Mouse (Mus musculus) ZHBTc4 (cell line): ENCODE data around the gene Gjb4.

Experiments used
- DNase-seq: peaks from one replicate; pipeline ENCODE4 v3.0.0-alpha.2; 2011; ENCODE audit warnings: low read depth, low spot score

Gene Gjb4

DNA sequence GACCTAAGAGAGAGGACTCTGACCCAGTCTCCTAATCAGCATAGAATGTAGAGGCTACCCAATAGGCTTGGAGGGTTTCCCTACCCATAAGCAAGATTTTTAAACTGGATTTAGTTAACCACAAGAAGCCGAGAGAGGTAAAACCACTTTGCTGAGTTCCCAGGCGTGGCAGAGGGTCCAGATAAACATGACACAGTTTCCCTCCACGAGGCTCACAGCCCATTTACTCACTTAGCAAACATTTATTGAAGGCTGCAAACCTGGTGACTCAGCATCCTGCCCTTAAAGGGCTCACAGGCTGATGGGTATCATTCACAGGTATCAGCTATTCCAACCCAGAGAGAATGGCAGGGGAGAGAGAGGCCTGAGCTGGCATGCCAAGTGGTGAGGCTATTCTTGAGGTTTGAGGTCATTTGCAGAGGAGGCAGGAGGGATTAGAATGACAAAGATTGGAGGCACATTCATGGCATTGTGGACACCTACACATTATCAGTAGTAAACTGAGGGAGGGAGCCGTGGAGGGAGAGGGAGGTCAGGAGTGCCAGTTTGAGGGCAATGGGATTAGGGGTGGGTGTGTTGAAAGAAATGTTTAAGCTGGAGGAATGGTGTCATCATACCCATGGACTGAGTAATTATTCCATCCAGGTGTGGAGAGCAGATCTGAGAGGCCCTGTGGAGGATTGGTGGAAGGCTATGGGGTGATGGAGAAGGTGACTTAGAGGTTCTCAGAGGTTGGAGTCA is 4.2 kb downstream of the Gjb4 start:
- no peak for DNase-seq

DNA sequence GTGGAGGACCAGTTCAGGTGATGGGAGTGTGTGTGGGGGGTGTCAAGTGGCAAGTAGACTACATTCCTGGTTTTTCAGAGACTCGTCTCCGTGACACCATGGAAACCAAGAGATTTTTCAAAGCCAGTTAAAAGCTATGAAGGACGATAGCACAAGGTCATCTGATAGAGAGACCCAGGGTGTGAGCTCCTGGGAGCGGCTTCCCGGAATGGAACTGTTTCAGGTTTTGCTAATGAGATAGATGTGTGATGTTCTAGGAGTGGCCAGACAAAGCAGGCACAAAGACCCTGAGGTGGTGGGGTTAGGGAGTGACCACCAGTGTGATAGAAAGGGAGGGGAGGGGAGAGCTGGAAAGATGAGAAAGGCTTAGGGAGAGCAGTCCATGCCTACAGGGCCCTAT is 8.9 kb downstream of the Gjb4 start:
- peak; percentile 97 for DNase-seq

DNA sequence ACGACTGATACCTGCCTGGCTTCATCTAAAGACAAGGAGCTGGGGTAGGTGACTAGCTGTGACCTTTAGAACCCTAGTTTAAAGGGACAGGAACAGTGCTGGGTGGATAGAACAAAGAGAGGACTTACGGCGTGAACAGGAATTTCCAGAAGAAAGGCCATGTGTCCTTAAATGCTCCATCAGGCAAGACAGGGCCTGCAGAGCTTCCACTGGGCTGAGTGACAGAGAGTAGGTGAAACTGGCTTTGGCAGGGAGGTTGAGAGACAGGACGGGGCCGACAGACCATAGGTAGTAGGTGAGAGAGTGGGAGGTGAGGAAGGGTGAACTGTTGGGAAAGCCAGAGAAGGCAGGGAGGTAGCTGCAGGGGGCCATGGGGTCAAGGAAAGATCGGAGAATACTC is 12.5 kb downstream of the Gjb4 start:
- peak; percentile 36 for DNase-seq

DNA sequence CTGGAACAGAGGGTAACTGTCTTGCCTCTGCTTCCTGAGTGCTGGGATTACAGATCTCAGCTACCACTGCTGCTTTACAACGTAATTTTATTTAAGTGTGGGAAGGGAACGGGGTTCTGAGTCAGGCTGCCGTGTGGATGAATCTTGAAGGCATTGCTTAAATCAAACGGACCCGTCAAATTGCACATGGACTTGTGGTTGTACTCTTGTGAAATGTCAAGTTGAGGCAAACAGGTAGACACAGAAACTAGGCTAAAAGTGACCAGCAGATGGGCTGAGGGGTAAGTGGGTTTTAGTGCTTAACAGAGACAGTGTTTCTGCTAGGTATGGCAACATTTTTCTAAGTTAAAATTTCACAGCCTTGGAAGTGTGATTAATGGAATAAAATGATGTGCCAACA is 16.2 kb downstream of the Gjb4 start:
- DNase-seq = no peak

DNA sequence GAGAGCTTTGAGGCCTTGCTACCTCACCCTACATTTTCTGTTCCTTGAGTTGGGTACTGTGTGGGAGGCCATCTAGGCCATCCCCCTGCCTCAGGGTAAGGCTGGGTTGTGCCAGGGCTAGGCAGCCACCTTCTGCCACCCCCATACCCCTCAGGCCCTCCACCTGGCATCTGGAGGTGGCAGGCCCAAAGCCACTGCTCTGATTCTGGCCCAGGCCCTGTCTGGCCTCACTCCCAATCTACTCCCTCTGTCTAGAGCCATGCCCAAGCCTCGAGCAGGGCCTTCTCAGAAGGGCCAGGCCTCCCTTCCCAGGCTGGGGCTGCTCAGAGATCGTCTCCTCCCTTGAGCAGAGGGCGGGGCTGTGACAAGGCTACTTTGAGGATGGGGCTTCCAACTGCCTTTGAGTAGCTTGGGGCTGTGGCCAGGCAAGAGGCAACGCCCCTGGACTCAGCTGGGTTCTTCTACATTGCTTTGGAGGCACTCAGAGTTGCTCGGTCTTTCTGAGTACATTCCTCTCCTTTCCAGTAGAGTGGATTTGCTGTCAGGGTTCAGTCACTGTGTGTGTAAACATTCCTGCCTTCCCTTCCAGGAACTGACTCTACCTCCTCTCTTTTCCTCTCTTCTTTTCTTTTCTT is 18.9 kb downstream of the Gjb4 start:
- peak; percentile 96 for DNase-seq

DNA sequence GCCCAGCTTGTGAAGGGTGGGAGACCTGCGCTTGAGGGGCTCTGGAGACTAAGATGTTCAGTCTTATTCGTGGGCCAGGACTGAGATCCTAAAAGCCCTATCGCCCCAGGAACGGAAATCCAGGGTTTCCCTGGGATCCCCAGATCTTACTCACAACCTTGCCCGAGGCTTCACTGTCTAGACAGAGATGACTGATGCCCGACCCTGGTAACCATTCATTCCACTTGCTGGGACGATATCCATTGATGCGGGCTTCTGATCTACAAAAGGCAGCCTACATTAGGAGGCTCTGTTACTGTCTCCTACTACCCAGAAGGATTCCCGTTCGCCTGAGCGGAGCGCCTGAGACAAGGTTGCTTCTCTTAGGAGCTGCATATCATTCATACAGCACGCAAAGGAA is 22.7 kb downstream of the Gjb4 start:
- no peak for DNase-seq

DNA sequence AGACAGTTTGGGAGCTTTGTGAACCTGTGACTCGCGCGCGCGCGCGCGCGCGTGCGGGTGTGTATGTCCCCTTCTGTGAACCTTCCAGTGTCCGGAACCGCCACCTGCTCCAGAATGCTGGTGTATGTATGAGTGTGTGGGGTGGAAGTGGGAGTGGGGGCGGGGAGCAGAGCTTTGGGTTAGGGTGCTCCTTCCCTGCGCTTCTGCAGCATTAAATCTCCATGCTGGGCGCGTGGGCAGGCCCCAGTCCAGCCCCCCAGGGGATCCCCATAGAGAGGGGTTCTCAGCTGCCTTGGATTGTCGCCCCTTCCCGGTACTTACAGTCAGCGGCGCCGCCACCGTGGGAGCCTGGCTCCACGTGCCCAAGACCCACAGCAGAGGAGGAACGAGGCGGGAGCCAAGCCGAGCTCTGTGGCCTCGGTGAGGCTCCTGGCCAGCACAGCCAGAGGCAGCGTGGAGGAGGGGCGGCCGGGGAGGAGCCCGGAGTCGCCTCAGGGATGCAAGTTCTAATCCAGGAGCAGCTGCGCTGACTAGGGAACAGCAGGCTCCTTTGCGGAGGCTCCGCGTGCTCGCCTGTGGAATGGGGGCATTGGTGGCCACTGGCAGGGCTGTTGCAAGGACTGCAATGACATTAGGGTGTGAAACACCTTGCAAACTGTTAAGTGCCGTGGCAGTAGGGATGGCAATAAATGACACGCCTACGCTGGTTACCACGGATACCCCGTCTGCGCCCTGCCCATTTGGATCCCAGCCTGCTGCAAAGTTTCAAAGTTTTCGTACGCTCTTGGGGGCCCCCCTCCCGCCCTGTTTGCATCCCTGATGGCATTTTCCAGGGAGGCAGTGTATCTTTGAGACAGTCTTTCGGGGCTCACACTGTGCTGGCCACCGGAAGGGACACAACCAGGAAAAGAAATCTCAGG is 23.4 kb downstream of the Gjb4 start, which contains the start of gene Gjb3:
Gene Gjb3, minus strand, starts transcription at position 664 of the 920 bp plus-strand sequence.
- peak; percentile 73 for DNase-seq

DNA sequence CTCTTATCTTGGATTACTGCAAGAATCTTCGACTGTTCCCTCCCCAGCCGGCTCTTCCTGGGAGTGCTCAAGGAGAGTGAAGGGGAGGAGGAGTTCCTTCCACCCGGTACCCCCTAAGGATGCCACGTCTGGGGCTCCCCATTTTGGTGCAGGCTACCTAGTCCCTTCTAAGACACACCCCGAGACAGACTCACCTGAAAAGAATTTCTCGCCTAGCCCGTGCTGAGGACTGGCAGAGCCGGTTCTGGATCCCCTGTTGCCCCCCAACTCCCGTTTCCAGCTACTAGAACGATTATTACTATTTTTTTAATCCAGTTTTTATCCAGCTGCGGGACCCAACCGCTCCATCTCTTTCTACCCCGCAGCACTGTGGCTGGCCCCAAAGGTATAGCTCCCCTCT is 24.1 kb downstream of the Gjb4 start:
- no peak for DNase-seq

DNA sequence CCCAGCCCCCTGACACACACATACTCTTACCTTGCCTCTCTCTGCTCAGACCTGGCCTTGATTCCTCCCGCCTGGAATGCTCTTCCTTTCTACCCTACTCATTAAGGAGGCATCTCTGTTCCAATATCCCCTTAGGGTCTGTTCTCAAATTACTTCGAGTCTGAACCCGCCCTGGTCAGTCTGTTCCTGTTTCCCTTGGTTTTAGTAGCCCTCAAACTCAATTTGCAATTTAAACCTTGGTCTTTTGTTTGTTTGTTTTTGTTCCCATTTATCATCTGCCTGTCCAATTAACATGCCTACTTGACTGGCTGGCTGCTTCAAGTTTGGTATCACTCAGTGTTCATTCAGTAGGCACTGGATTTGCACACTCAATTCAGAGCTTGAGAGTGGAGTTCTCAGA is 24.8 kb downstream of the Gjb4 start:
- DNase-seq = peak; percentile 96

DNA sequence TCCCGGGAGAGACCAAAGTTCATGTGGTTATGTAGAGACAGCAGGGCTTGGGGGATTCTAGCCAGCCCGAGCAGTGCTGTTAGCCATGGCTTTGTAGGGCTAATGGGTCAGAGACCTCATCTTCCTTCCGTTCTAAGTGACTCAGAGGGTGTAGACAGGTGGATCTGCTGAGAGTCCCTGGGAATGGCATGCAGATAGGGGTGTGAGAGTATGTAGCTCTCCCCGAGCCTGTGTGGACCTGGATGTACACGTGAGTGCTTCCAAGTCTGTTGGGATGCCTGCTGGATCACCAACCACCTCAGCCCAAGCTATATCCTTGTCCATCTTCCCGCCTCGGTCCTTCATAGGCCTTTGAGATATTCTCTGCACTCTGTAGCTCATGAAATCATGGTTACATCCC is 25.5 kb downstream of the Gjb4 start:
- peak; percentile 50 for DNase-seq

DNA sequence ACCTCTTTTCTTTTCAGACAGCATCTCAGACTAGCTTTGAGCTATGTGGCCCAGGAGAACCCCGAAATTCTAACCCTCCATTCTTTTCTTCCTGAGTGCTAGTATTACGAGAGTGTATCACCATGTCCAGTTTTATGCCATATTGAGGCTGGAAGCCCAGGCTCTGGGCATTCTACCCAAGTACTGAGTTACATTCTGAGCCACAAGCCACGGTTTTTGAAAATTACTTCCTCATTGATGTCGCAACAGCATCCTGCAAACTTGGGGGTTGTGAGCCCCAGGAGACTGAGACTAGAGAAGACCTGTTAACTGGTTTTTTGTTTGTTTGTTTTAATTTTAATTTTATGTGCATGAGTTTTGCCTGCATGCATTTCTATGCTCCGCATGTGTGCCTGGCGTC is 26.1 kb downstream of the Gjb4 start:
- DNase-seq = no peak

DNA sequence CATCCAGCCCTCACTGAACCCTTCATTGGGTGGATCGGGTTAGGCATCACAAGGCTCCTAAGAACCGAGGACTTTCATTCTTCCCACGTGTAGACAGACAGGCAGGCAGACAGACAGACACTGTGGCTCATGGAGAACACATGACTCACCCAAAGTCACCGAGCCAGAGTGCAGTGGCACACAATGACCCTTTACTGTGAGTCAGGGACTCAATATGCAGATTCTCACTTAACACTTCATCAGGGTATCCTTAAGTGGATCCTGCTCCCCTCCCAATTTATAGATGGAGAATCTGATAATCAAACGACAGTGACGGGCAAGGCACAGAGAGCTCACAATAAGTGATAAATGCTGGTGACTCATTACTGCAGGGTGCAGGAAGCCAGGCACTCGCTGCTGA is 26.6 kb downstream of the Gjb4 start:
- no peak for DNase-seq

DNA sequence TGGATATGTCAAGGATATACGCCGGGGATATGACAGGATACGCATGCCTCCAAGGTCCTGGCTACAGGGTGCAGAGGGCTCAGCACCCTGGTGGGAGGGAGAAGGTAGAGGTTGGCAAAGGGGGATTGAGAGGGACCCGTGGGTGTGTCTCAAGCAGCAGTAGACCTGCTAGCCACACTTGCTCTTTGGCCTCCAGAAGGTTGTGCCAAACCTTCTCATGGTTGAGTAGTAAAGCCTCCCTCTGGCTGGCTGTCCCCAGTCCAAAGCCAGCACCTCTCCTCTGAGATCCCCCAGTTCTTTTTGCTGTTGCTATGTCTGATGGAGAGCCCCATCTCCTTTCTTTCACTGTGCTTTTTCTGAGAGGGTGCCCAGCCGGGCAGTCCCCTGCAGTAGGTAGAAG is 28.6 kb downstream of the Gjb4 start:
- no peak for DNase-seq

DNA sequence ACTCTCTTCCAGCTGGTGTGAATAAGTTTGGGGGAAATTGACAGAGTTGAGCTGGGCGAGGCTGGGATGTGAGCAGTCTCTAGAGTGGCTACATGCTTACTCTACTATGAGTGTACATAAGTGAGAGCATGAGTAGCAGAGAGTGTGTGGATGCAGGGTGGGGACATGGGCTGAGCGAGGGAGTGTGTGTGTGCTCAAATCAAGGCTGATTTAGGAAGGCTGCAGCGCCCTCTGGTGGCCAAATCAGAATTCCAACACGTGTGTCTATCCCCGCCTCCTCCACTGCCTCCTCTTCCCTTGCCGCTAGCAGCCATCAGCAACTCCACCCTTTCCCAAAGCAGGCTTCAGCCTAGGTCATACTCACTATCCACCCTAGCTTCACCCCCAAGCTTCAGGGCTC is 29.1 kb downstream of the Gjb4 start:
- peak; percentile 97 for DNase-seq

DNA sequence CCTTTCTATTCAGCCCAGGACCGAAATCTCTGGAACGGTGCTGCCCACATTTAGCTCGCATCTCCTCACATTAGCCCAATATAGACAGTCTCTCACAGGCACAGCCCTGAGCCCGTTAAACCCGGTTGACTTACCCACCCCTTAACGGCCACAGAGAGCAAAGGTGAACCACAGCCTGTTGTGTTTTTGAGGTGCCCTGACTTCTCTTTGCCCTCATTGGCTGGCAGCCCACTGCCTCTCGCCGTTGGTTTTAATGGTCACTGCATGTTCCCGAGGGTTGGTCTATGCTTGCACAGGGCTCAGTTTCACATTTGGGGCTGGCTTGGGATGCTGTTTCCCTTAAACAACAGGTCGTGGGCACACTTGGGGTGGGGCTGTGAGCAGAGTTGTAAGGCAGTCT is 29.6 kb downstream of the Gjb4 start:
- no peak for DNase-seq

DNA sequence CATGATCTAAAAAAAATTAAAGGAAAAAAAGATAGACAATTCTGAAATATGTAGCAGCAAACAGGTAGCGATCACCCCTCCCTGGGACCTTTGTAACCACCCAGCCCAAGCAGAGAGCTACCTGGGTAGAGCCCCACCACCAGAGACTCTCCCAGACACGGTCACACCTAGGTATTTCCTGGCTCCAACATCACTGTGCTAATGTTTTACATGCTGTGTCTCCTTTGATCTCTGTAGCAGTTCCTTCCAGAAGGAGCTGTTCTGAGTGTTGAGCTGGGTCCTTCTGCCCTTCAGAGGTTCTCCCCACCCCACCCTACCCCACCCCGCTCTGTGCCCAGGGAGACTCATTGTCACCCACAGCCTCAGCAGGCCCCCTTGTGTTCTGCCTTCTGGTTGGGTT is 30.2 kb downstream of the Gjb4 start:
- peak; percentile 66 for DNase-seq

DNA sequence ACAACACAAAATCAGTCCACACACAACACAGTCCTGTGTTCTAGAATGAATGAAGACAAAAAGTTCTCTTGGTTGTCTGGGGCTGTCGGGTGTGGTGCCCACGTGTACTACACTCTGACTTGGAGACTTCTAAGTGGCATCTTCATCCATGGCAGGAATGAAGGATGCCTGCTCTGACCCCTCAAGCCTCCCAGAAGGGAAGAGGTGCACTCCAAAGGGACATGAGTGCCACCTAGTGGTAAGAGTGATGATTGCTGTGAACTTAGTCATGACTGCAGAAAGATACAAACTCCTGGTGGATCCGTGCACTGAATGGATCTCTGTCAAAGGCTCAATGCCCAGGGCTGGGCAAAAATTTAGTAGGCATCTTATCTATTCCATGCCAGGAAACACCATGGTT is 34.3 kb downstream of the Gjb4 start:
- peak; percentile 87 for DNase-seq

DNA sequence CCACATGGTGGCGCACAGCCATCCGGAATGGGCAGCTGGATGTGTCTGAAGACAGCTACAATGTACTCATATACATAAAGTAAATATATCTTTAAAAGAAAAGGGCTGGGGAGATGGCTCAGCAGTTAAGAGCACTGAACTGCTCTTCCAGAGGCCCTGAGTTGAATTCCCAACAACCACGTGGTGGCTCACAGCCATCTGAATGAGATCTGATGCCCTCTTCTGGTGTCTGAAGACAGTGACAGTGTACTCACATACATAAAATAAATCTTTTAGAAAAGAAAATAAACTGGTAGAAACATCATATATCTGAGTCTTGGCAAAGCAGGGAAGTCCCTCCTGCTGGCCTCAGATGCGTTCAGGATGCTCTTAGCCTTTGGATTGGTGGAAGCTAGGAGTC is 36.7 kb downstream of the Gjb4 start:
- peak; percentile 57 for DNase-seq

DNA sequence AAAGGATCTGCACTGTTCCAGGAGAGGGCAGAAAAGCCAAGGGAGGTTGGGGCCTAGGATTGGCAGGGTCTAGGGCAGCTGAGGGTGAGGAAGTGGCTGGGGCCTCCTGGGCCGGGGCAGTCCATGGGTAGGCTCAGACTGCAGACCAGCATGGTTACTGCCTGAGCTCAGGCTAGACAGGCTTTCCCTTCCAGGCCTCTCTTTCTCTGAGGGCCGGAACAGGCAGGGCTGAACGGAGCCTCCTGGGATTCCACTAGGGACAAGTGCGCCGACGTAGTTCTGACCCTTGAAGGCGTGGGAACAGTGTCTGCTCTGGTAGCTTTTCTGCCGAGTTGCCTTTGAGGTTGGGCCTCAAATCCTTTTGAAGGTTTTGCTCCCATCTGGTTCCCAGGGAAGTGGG is 38.1 kb downstream of the Gjb4 start:
- no peak for DNase-seq

DNA sequence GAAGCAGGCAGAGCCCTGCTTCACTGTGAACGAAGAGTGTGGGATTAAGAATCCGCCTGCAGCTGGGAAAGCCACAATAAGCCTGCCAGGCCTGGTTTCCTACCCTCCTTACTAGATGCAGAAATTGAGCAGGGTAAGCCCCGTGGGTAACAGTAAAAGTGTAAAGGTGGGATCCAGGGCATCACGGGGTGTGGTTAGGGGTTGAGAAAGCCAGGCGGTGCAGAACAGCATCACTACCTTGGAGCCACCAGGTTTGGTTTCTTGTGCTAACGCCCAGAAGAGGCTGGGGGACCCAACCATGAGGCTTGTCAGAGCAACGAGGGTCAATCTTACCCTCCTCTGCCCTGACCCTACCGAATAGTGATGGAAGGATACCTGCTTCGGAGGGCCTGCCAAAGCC is 39.3 kb downstream of the Gjb4 start:
- DNase-seq = no peak

DNA sequence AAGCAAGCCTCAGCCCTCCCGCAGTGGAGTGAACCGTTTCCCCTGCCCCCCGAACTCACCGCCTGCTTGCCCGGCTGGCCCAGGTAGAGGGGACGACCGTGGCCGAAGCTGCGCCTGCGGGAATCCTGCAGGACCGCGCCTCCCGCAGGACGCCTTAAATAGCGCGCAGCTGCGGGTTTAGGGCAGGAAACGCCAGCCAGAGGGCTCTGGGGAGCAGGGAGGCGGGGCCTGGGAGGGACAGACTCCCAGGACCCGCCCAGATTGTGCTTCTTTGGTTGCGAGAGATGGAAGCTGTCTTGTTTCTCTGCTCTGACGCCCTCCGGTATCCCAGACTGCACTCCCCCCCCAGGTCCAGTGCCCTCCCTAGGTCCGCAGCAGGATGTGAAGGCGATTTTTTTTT is 40.0 kb downstream of the Gjb4 start, which contains the start of gene Gja4:
Gene Gja4, minus strand, starts transcription at position 179 of the 400 bp plus-strand sequence.
- DNase-seq = peak; percentile 91

DNA sequence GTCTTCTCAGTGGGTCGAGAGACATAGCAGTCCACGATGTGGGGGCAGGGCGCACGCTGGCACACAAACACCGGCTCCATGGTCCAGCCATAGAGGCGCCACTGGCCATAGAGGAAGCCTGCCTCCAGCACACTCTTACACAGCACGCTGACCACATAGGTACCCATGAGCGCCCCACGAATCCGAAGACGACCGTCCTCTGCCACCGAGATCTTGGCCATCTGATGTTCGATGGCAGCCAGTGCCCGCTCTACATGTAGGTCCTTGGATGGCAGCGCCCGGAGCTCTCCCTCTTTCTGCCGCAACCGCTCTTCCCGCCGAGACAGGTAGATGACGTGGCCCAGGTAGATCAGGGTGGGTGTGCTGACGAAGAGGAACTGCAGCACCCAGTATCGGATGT is 41.5 kb downstream of the Gjb4 start:
- DNase-seq = no peak
